Mouse (Mus musculus): Measurements from ENCODE around the gene Fhit. TPM values are rescaled to one million over a fixed set of nuclear protein-coding genes. Genes with fewer than 3 reads are reported as not detected.

Gene Fhit
- polyA plus RNA-seq, 1 experiment, result 0.94 TPM

GRCm38 (mm10) chr14:10221847-10222246 lies 940.0 kb downstream of the Fhit start:
- no peak for TF ChIP-seq GATA1 (IDR thresholded peaks at IDR 0.05; ENCODE audit: low read length)

GRCm38 (mm10) chr14:10213216-10213615 lies 948.6 kb downstream of the Fhit start:
- no peak for TF ChIP-seq GATA1 (IDR thresholded peaks at IDR 0.05; ENCODE audit: low read length)

- no peak for TF ChIP-seq GATA1 (IDR thresholded peaks at IDR 0.05; ENCODE audit: low read length)
These were observed 950.7 kb downstream of the Fhit start for GRCm38 (mm10) chr14:10211184-10211583.

GRCm38 (mm10) chr14:10209007-10209406 lies 952.8 kb downstream of the Fhit start:
- TF ChIP-seq GATA1 (IDR thresholded peaks at IDR 0.05; ENCODE audit: low read length), result no peak

GRCm38 (mm10) chr14:10205699-10206098 lies 956.1 kb downstream of the Fhit start:
- TF ChIP-seq GATA1 (IDR thresholded peaks at IDR 0.05; ENCODE audit: low read length), result no peak

- TF ChIP-seq GATA1 (IDR thresholded peaks at IDR 0.05; ENCODE audit: low read length), result no peak
These were observed 956.5 kb downstream of the Fhit start for GRCm38 (mm10) chr14:10205290-10205689.

GRCm38 (mm10) chr14:10194130-10194529 lies 967.7 kb downstream of the Fhit start:
- no peak for TF ChIP-seq GATA1 (IDR thresholded peaks at IDR 0.05; ENCODE audit: low read length)

- TF ChIP-seq GATA1 (IDR thresholded peaks at IDR 0.05; ENCODE audit: low read length), result no peak
These were observed 990.1 kb downstream of the Fhit start for GRCm38 (mm10) chr14:10171761-10172160.

GRCm38 (mm10) chr14:10166641-10167429 lies 995.0 kb downstream of the Fhit start:
- no peak for TF ChIP-seq GATA1 (IDR thresholded peaks at IDR 0.05; ENCODE audit: low read length)

GRCm38 (mm10) chr14:10149872-10150271 lies 1012.0 kb downstream of the Fhit start:
- no peak for TF ChIP-seq GATA1 (IDR thresholded peaks at IDR 0.05; ENCODE audit: low read length)

- no peak for TF ChIP-seq GATA1 (IDR thresholded peaks at IDR 0.05; ENCODE audit: low read length)
These were observed 1022.5 kb downstream of the Fhit start for GRCm38 (mm10) chr14:10139311-10139710.

- TF ChIP-seq GATA1 (IDR thresholded peaks at IDR 0.05; ENCODE audit: low read length), result no peak
These were observed 1028.0 kb downstream of the Fhit start for GRCm38 (mm10) chr14:10133873-10134272.

- no peak for TF ChIP-seq GATA1 (IDR thresholded peaks at IDR 0.05; ENCODE audit: low read length)
These were observed 1032.2 kb downstream of the Fhit start for GRCm38 (mm10) chr14:10129675-10130074.

- TF ChIP-seq GATA1 (IDR thresholded peaks at IDR 0.05; ENCODE audit: low read length), result no peak
These were observed 1032.7 kb downstream of the Fhit start for GRCm38 (mm10) chr14:10129088-10129487.

- TF ChIP-seq GATA1 (IDR thresholded peaks at IDR 0.05; ENCODE audit: low read length), result no peak
These were observed 1035.3 kb downstream of the Fhit start for GRCm38 (mm10) chr14:10126536-10126935.

GRCm38 (mm10) chr14:10122176-10122575 lies 1039.7 kb downstream of the Fhit start:
- no peak for TF ChIP-seq GATA1 (IDR thresholded peaks at IDR 0.05; ENCODE audit: low read length)

GRCm38 (mm10) chr14:10096236-10096635 lies 1065.6 kb downstream of the Fhit start:
- TF ChIP-seq GATA1 (IDR thresholded peaks at IDR 0.05; ENCODE audit: low read length), result no peak

Measured in G1E-ER4 (cell line).